Mouse (Mus musculus) lung, embryonic 15.5 days (tissue): ENCODE results near the gene Vash1. TPM values are rescaled to one million over a fixed set of nuclear protein-coding genes. Genes with fewer than 3 reads are reported as not detected.

Experiments used
- ATAC-seq: fragments of 200-750 bp; cut with Nextera tagmentation; 2 replicates; pipeline ENCODE4 v1.8.0; 2017; ENCODE audit warnings: moderate number of reproducible peaks, borderline replicate concordance; ENCODE audit not compliant: low FRiP score, low TSS enrichment; ENCODE audit errors: extremely low read depth
- H3K27ac ChIP-seq: fragments of 300-500 bp; sonication (generic); 2 replicates; pipeline ENCODE4 v1.5.1; 2015; ENCODE audit warnings: moderate library complexity, mild to moderate bottlenecking, inconsistent platforms
- H3K27me3 ChIP-seq: fragments of 300-500 bp; sonication (generic); 2 replicates; pipeline ENCODE4 v1.6.1; 2015; ENCODE audit warnings: inconsistent platforms
- H3K36me3 ChIP-seq: fragments of 300-500 bp; sonication (generic); 2 replicates; pipeline ENCODE4 v1.6.1; 2015; ENCODE audit warnings: inconsistent platforms
- H3K4me1 ChIP-seq: fragments of 300-500 bp; sonication (generic); 2 replicates; pipeline ENCODE4 v1.6.1; 2015; ENCODE audit warnings: inconsistent platforms
- H3K4me2 ChIP-seq: fragments of 300-500 bp; sonication (generic); 2 replicates; pipeline ENCODE4 v1.6.1; 2015; ENCODE audit warnings: inconsistent platforms, mild to moderate bottlenecking, moderate library complexity
- H3K4me3 ChIP-seq: fragments of 300-500 bp; sonication (generic); 2 replicates; pipeline ENCODE4 v1.5.1; 2015; ENCODE audit warnings: mild to moderate bottlenecking, inconsistent platforms
- H3K9ac ChIP-seq: fragments of 300-500 bp; sonication (generic); 2 replicates; pipeline ENCODE4 v1.6.1; 2015; ENCODE audit warnings: inconsistent platforms
- H3K9me3 ChIP-seq: fragments of 300-500 bp; sonication (generic); 2 replicates; pipeline ENCODE4 v1.6.1; 2016; ENCODE audit warnings: inconsistent platforms
- WGBS: fragments of 180-500 bp; shearing (Covaris S2); methylation state at CpG from one replicate; pipeline ENCODE4 v1.1.7; 2015; 5-methylcytosine and 5-hydroxymethylcytosine counted together
- polyA plus RNA-seq: library from polyadenylated mRNA; unstranded; fragments of >200 nt; fragmentation: Nextera tagmentation; extraction: Ambion mirVana; gene quantifications from 2 replicates; pipeline ENCODE4 v1.2.1, GENCODE M21; 2015

The Vash1 gene
- polyA plus RNA-seq, 1 experiment from 2014 or later, result 13.1 TPM

DNA sequence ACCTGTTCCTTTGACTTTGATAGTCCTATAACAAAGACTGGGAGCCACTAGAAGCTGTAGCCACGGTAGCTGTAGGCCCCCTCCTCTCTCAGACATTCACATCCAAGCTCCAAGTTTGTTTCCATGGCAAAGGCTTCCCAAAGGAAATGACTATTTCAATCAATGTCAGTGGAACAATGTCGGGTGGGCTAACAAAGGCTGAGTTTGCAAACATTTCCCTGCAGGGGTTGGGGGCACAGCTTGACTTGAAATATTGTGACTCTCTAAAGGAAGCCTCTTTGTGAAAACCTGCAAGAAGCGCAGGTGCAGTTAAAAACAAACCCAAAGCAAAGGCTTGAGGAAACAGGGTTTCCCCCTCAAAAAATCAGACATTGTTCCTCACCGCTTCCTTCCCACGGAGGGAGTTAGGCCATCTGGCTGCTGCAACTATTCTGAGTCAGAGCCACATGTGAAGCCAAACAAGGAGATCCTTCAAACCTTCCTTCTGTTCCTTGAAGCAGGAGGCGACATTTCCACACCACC, 19.0 kb upstream of the Vash1 start:
- Histone ChIP-seq H3K9ac (no peak overlapping the region), H3K36me3 (no peaks in the 10 kb centered on the region), H3K27ac (peak overlapping the region; percentile 70), H3K27me3 (no peaks in the 10 kb centered on the region), H3K9me3 (no peaks in the 10 kb centered on the region), H3K4me3 (no peak overlapping the region), H3K4me2 (no peak overlapping the region), H3K4me1 (no peaks in the 10 kb centered on the region)
- peak; percentile 35; the same call in 1 of the 2 replicates for ATAC-seq
- 27% methylated on average over 6 of the region's 6 CpGs for WGBS

DNA sequence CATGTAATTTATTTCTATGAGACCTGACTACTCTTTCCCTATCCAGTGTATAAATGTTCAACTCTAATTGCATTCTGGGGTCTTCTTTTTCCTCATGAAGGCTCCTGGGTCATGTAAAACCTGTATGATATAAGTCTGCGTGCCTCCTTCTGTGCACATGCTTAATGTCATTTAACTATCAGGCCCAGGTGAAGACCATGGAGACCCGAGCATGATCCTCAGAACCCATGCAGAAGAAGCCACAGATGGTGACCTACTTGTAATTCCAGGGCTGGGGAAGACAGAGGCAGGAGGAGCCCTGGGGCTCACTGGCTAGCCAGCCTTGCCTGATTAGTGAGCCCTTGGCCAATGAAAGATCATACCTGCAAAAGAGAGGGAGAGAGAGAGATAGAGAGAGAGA, 18.0 kb upstream of the Vash1 start:
- Histone ChIP-seq H3K9me3 (no peaks in the 10 kb centered on the region), H3K9ac (no peak overlapping the region), H3K27ac (no peak overlapping the region), H3K4me2 (no peak overlapping the region), H3K4me3 (no peak overlapping the region), H3K36me3 (no peaks in the 10 kb centered on the region), H3K27me3 (no peaks in the 10 kb centered on the region), H3K4me1 (no peaks in the 10 kb centered on the region)
- no peak for ATAC-seq
- 72% methylated on average over 2 of the region's 2 CpGs for WGBS

DNA sequence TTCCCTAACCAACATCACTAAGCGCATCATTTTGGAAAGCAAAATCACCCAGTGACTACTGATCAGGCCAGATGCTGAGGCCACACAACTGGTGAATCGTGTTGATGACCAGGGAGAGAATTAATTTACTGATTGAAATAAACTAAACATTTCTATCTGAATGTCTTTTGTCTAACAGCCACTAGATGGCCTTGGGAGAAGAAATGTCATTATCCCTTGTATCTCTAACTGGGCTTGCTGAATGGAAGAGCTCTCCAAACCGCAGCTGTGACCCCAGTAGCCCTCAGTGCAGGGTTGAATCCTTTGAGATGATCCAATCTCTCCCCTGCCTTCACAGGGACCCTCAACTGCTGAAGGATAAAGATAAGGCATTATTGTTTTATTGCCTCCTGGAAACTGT, 12.8 kb upstream of the Vash1 start:
- no peaks in the 10 kb centered on the region for H3K9me3 ChIP-seq
- no peak for ATAC-seq
- 49% methylated on average over 3 of the region's 3 CpGs for WGBS
- no peaks in the 10 kb centered on the region for H3K27me3 ChIP-seq
- H3K4me2 ChIP-seq, result no peak overlapping the region
- H3K27ac ChIP-seq, result no peak overlapping the region
- H3K9ac ChIP-seq, result no peak overlapping the region
- no peaks in the 10 kb centered on the region for H3K4me1 ChIP-seq
- H3K4me3 ChIP-seq, result no peak overlapping the region
- H3K36me3 ChIP-seq, result no peaks in the 10 kb centered on the region

DNA sequence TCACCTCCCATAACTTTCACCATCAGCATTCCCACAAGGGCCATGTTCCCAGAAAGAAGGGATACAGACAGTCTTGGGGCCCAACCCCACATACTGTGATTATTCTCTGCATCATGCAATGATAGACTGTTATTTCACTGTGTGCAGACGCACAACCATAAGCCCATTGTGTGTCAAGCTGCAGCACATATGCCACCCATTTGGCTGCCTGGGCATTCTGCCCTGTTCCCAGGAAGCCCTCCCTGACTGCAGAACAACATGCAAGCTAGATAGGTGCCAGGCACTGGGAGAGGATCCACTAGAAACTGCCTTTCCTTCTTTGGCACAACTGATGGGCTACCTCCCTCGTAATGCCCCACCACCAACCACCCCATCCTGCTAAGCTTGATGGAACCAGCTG, 10.1 kb upstream of the Vash1 start:
- Histone ChIP-seq H3K27ac (no peak overlapping the region), H3K4me2 (no peak overlapping the region), H3K4me3 (no peak overlapping the region), H3K4me1 (no peaks in the 10 kb centered on the region), H3K36me3 (no peaks in the 10 kb centered on the region), H3K9me3 (no peaks in the 10 kb centered on the region), H3K9ac (no peak overlapping the region), H3K27me3 (no peaks in the 10 kb centered on the region)
- no peak for ATAC-seq
- WGBS, result 95% methylated on average over 2 of the region's 2 CpGs

DNA sequence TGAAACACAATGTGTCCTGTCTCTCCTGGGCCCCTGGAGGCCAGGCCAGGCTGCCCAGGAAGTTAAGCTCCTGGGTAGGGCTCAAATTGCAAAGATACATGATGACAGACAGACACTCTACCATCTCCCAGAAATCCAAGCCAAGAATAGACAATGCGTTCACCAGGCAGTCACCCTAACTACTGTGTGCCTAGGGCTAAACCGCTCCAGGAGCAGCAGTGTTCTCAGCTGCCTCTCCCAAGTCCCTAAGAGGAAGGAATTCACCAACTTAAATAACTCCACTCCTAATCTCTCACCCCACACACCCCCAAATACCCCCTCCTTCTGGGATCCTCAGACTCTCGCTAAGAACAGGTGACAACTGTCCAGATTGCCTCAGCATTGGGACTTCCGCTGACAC, 6.4 kb upstream of the Vash1 start:
- ATAC-seq, result no peak
- H3K27me3 ChIP-seq, result no peaks in the 10 kb centered on the region
- no peak overlapping the region for H3K4me3 ChIP-seq
- no peak overlapping the region for H3K27ac ChIP-seq
- 59% methylated on average over 4 of the region's 4 CpGs for WGBS
- H3K36me3 ChIP-seq, result no peaks in the 10 kb centered on the region
- H3K9ac ChIP-seq, result no peak overlapping the region
- H3K4me2 ChIP-seq, result no peak overlapping the region
- no peaks in the 10 kb centered on the region for H3K9me3 ChIP-seq
- H3K4me1 ChIP-seq, result no peaks in the 10 kb centered on the region

DNA sequence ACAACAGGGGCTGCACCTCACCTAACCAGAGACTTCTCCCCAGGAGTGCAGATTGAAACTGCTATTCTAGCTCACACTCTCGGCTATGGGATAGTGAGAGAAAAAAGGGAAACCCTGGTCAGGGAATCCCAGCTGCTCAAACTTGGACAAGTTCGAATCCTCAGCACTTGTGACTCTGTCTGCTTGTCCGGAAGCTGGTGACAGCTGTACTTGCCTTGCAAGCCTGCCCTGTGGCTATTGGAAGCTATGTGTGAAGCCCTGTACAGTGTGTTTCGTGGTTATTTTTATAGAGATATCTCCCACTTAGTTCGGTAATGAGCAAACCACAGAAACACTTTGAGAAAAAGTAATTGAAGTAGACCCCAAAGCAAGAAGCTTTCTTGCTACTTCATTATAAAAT, 6.0 kb upstream of the Vash1 start:
- Histone ChIP-seq H3K36me3 (no peaks in the 10 kb centered on the region), H3K4me1 (no peaks in the 10 kb centered on the region), H3K27me3 (no peaks in the 10 kb centered on the region), H3K9ac (no peak overlapping the region), H3K9me3 (no peaks in the 10 kb centered on the region), H3K4me2 (no peak overlapping the region), H3K27ac (no peak overlapping the region), H3K4me3 (no peak overlapping the region)
- ATAC-seq, result no peak
- 64% methylated on average over 5 of the region's 5 CpGs for WGBS

DNA sequence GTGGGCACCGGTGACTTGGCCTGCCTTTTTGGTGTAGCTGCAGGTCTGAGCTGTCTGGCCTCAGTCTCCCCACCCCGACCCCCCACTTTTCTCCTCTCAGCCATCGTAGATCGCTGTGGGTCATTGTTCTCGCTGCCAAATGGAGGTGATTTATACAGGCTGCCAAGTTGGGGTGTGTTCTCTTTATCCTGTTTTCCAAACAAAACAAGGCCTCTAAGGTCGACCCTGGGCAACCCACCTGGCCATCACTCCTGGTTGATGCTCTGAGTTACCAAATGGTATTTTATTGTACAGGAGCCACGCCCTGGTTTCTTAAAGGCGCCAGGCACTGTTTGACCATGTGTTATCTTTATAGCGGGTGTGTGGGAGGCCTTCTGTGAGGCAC, 1.0 kb downstream of the Vash1 start:
- H3K9ac ChIP-seq, result peak overlapping the region; percentile 76
- no peaks in the 10 kb centered on the region for H3K9me3 ChIP-seq
- H3K4me3 ChIP-seq, result peak overlapping the region; percentile 82
- H3K4me2 ChIP-seq, result peak overlapping the region; percentile 100
- ATAC-seq, result no peak
- 0 out of 2 replicates have a peak, but pooled peaks cover 3% of the 10 kb centered on the region for H3K27me3 ChIP-seq
- WGBS, result under 1% methylated on average over 9 of the region's 9 CpGs
- peak overlapping the region; percentile 83 for H3K27ac ChIP-seq
- no peaks in the 10 kb centered on the region for H3K36me3 ChIP-seq
- peaks cover 16% of the 10 kb centered on the region for H3K4me1 ChIP-seq

DNA sequence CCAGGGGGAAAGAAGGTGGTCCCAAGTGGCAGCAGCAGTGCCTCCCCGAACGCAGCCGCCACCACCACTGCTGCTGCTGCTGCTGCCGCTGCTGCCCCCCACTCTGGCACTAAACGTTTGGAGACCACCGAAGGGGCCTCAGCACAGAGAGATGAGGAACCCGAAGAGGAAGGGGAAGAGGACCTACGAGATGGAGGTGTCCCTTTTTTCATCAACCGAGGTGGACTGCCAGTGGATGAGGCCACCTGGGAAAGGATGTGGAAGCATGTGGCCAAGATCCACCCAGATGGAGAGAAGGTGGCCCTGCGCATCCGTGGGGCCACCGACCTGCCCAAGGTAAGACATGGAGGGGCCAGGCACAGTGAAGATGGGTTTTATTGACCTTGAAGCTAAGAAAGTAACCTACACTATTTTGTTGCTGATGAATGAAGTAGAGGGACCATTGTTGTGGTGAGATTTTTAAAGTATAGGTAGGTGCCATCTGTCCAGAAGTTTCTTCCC, 1.5 kb downstream of the Vash1 start:
- H3K27me3 ChIP-seq, result 0 out of 2 replicates have a peak, but pooled peaks cover 3% of the 10 kb centered on the region
- peaks cover 17% of the 10 kb centered on the region for H3K4me1 ChIP-seq
- H3K4me2 ChIP-seq, result peak overlapping the region; percentile 100
- H3K27ac ChIP-seq, result peak overlapping the region; percentile 58
- H3K9me3 ChIP-seq, result no peaks in the 10 kb centered on the region
- WGBS, result 20% methylated on average over 12 of the region's 12 CpGs
- peak overlapping the region; percentile 82 for H3K4me3 ChIP-seq
- H3K36me3 ChIP-seq, result no peaks in the 10 kb centered on the region
- ATAC-seq, result no peak
- peak overlapping the region; percentile 76; the same call in 1 of the 2 replicates for H3K9ac ChIP-seq

DNA sequence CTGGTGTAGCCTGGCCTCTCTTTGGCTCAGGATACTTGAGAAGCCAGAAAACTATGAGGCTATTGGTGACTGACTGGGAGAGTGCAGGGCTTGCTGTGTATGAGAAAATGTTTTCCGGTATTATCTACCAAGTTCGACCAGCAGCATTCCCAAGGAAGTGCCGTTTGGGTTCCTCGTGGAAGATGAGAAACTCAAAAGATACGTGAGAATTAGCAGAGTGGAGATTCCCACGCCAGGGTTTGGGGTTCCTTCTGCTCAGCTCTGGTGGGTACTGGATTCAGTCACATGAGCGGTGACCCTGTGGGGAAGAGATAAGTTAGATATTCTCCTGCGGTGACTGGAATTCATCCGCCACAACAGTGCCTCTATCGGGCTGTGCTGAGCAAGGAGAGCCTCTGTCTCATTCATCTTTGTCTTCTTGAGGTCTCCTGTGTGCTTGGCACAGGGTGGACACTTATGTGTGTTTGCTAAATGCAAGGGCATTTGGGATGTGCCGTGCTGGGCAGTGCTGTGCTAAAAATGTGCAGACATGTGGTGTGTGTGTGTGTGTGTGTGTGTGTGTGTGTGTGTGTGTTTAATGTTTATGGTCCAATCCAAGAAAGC, 2.2 kb downstream of the Vash1 start:
- H3K9me3 ChIP-seq, result no peaks in the 10 kb centered on the region
- no peak for ATAC-seq
- H3K9ac ChIP-seq, result no peak overlapping the region; the same call in 1 of the 2 replicates
- H3K4me1 ChIP-seq, result peaks cover 20% of the 10 kb centered on the region
- 0 out of 2 replicates have a peak, but pooled peaks cover 3% of the 10 kb centered on the region for H3K27me3 ChIP-seq
- H3K4me2 ChIP-seq, result peak overlapping the region; percentile 100
- peak overlapping the region; percentile 82 for H3K4me3 ChIP-seq
- H3K27ac ChIP-seq, result peak overlapping the region; percentile 58
- 12% methylated on average over 11 of the region's 11 CpGs for WGBS
- no peaks in the 10 kb centered on the region for H3K36me3 ChIP-seq

DNA sequence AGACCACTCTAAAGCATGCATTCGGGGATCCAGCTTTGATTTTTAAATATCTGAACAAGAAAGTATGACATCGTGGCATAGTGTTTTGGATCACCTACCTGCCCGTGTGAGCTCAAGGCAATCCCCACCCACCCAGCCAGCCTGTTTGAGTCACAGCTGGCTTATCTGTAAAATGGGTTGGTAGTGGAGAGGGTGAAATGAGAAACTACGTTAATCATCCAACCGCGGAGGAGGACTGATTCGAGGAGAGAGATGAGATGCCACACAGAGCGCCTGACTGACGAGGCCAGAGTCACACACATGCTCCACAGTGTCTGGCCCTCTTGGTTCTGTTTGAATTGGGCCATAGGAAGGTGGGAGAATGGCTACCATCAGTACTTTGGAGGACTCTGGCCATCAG, 3.1 kb downstream of the Vash1 start:
- H3K4me1 ChIP-seq, result peaks cover 25% of the 10 kb centered on the region
- H3K9me3 ChIP-seq, result no peaks in the 10 kb centered on the region
- WGBS, result 75% methylated on average over 9 of the region's 9 CpGs
- peak overlapping the region; percentile 33 for H3K4me2 ChIP-seq
- ATAC-seq, result no peak
- no peak overlapping the region for H3K27ac ChIP-seq
- 0 out of 2 replicates have a peak, but pooled peaks cover 3% of the 10 kb centered on the region for H3K27me3 ChIP-seq
- peak overlapping the region; percentile 4; the same call in 1 of the 2 replicates for H3K4me3 ChIP-seq
- H3K9ac ChIP-seq, result no peak overlapping the region
- no peaks in the 10 kb centered on the region for H3K36me3 ChIP-seq

DNA sequence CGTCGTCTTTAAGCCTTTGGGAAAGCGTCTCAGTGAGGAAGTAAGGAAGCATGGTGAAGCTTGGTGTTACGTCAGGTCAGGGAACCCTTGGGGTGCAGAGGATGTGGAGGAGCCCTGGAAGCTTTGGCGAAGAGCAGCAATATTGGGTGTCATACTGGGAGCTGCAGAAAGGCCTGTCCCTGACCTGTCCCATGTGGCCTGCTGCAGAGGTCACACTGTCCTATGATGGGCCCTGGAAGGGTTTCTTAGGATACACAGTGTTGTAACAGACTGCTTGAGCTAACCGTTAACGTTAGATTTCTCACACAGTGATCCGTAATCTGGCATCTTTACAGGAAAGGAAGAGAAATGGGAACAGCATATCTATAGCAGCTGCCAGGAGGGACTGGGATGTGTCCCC, 3.7 kb downstream of the Vash1 start:
- H3K36me3 ChIP-seq, result no peaks in the 10 kb centered on the region
- no peak overlapping the region for H3K9ac ChIP-seq
- no peaks in the 10 kb centered on the region for H3K9me3 ChIP-seq
- 62% methylated on average over 8 of the region's 8 CpGs for WGBS
- H3K27me3 ChIP-seq, result 0 out of 2 replicates have a peak, but pooled peaks cover 3% of the 10 kb centered on the region
- no peak overlapping the region for H3K4me3 ChIP-seq
- no peak for ATAC-seq
- H3K4me1 ChIP-seq, result peaks cover 30% of the 10 kb centered on the region
- H3K27ac ChIP-seq, result no peak overlapping the region
- peak overlapping the region; percentile 33; the same call in 1 of the 2 replicates for H3K4me2 ChIP-seq

DNA sequence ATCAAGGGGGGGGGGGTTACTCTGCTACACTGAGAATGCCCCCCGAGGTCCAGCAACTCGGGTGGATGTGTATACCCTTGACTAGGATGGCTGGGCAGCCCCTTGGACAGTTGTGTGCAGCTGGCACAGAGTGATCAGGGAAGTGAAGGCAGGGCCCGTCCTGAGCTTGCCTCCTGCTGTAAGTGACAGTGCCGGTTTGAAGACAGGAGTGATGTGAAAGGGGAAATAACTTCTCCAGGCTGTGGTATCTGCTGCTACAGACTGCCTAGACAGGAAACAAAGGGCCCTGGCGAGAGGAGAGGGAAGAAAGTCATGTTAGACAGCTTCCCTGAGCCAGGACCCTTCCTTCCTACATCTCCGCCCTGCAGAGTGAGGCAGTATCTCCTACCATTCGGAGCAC, 5.2 kb downstream of the Vash1 start:
- Histone ChIP-seq H3K9ac (no peak overlapping the region), H3K4me1 (peaks cover 36% of the 10 kb centered on the region), H3K4me3 (no peak overlapping the region), H3K36me3 (no peaks in the 10 kb centered on the region), H3K4me2 (no peak overlapping the region), H3K27ac (peak overlapping the region; percentile 19; the same call in 1 of the 2 replicates), H3K27me3 (no peaks in the 10 kb centered on the region), H3K9me3 (no peaks in the 10 kb centered on the region)
- WGBS, result 47% methylated on average over 7 of the region's 7 CpGs
- ATAC-seq, result no peak
